Mouse (Mus musculus) megakaryocyte, embryonic 14.5 days (primary cell): ENCODE data around the gene Opalin. TPM values are rescaled to one million over a fixed set of nuclear protein-coding genes. Genes with fewer than 3 reads are reported as not detected.

Experiments
- H3K27me3 ChIP-seq: replicated peaks from 2 replicates; pipeline ENCODE3; 2012; ENCODE audit warnings: inconsistent platforms
- H3K36me3 ChIP-seq: replicated peaks from 2 replicates; pipeline ENCODE3; 2012; ENCODE audit warnings: low read length, inconsistent platforms, mixed read lengths
- H3K4me1 ChIP-seq: 2 replicates; pipeline ENCODE4 v1.6.1; 2012; ENCODE audit warnings: inconsistent platforms
- H3K4me3 ChIP-seq: replicated peaks from 2 replicates; pipeline ENCODE3; 2012; ENCODE audit warnings: moderate library complexity, mild to moderate bottlenecking, inconsistent platforms
- H3K9me3 ChIP-seq: 2 replicates; pipeline ENCODE4 v1.6.1; 2012; ENCODE audit warnings: inconsistent platforms
- FLI1 ChIP-seq: IDR thresholded peaks from 2 replicates; pipeline ENCODE4 v1.6.1; 2012; ENCODE audit warnings: low read length, inconsistent platforms, mixed read lengths
- GATA1 ChIP-seq: IDR thresholded peaks from 3 replicates; pipeline ENCODE4 v1.6.1; 2012; ENCODE audit warnings: mixed read lengths, low read length, inconsistent platforms, borderline replicate concordance
- polyA plus RNA-seq: library from polyadenylated mRNA; stranded (reverse); fragments of >175 nt; gene quantifications from 2 replicates; pipeline ENCODE4 v1.2.3, GENCODE M21; 2012; ENCODE audit warnings: low replicate concordance; ENCODE audit not compliant: insufficient read depth

Opalin gene
- polyA plus RNA-seq = not detected in 2 replicates

GRCm38 (mm10) chr19:41076906-41077305, at the start of gene Opalin:
Gene Opalin, minus strand, starts transcription at chr19:41077113.
- H3K4me3 ChIP-seq = no peak within 1 kb of the TSS
- no peaks in the 10 kb centered on the region for H3K36me3 ChIP-seq
- H3K27me3 ChIP-seq = peaks cover 7% of the 10 kb centered on the region
- H3K4me1 ChIP-seq = peaks cover 16% of the 10 kb centered on the region
- TF ChIP-seq GATA1 (no peak), FLI1 (no peak)
- no peaks in the 10 kb centered on the region for H3K9me3 ChIP-seq

DNA sequence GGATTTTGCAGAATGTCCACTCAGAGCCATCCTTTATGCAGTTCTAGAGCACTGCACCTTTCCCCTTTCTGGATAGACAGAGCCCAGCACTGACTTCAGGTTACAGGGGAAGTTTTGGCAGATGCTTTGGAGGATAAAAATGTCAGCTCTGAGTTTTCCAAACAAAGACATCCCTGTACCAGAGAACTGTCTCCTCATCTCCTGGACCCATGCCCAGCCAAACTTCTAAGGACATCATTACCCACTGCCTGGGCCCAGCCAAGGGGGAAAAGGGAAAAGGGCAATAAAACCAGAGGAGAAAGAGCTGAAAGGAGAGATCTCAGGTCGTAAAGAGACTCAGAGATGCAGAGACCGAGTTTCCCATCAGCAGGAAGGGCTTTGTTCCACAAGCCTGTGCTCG, 46.1 kb upstream of the Opalin start:
- H3K27me3 ChIP-seq = peaks cover 65% of the 10 kb centered on the region
- no peaks in the 10 kb centered on the region for H3K4me1 ChIP-seq
- no peaks in the 10 kb centered on the region for H3K36me3 ChIP-seq
- no peaks in the 10 kb centered on the region for H3K9me3 ChIP-seq
- H3K4me3 ChIP-seq = no peak overlapping the region
- no peak for TF ChIP-seq GATA1
- TF ChIP-seq FLI1 = no peak

DNA sequence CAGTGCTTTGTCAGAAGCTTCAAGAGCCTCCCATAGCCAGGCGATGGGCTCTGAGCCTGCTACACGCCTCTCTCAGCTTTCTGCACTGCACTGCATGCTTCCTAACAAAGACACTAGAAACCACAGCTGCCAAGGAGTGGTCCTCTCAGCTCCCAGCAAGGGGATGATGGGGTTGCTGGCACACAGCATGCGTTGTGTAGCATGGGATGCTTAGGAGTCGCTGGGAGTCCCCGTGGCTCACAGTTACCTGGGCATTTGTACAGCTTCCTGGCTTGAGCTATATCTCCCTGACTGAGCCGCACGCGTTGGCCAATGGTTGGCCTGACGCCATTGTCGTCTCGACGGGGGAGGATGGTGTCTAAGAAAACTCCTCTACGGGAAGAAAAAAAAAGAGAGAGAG, 43.0 kb upstream of the Opalin start:
- TF ChIP-seq FLI1 (no peak), GATA1 (no peak)
- Histone ChIP-seq H3K27me3 (peaks cover 76% of the 10 kb centered on the region), H3K4me3 (no peak overlapping the region), H3K9me3 (no peaks in the 10 kb centered on the region), H3K4me1 (no peaks in the 10 kb centered on the region), H3K36me3 (no peaks in the 10 kb centered on the region)

GRCm38 (mm10) chr19:41118346-41118745, 41.4 kb upstream of the Opalin start:
- peaks cover 6% of the 10 kb centered on the region for H3K4me1 ChIP-seq
- H3K27me3 ChIP-seq = peaks cover 78% of the 10 kb centered on the region
- no peaks in the 10 kb centered on the region for H3K36me3 ChIP-seq
- no peaks in the 10 kb centered on the region for H3K9me3 ChIP-seq
- TF ChIP-seq FLI1 = no peak
- no peak for TF ChIP-seq GATA1
- no peak overlapping the region for H3K4me3 ChIP-seq

GRCm38 (mm10) chr19:41117334-41117733, 40.4 kb upstream of the Opalin start:
- Histone ChIP-seq H3K4me3 (no peak overlapping the region), H3K36me3 (no peaks in the 10 kb centered on the region), H3K9me3 (no peaks in the 10 kb centered on the region), H3K27me3 (peaks cover 74% of the 10 kb centered on the region), H3K4me1 (peaks cover 16% of the 10 kb centered on the region)
- TF ChIP-seq GATA1 (no peak), FLI1 (no peak)

GRCm38 (mm10) chr19:41114611-41115010, 37.7 kb upstream of the Opalin start:
- H3K4me3 ChIP-seq = no peak overlapping the region
- no peak for TF ChIP-seq FLI1
- no peak for TF ChIP-seq GATA1
- peaks cover 29% of the 10 kb centered on the region for H3K4me1 ChIP-seq
- no peaks in the 10 kb centered on the region for H3K9me3 ChIP-seq
- peaks cover 70% of the 10 kb centered on the region for H3K27me3 ChIP-seq
- no peaks in the 10 kb centered on the region for H3K36me3 ChIP-seq

DNA sequence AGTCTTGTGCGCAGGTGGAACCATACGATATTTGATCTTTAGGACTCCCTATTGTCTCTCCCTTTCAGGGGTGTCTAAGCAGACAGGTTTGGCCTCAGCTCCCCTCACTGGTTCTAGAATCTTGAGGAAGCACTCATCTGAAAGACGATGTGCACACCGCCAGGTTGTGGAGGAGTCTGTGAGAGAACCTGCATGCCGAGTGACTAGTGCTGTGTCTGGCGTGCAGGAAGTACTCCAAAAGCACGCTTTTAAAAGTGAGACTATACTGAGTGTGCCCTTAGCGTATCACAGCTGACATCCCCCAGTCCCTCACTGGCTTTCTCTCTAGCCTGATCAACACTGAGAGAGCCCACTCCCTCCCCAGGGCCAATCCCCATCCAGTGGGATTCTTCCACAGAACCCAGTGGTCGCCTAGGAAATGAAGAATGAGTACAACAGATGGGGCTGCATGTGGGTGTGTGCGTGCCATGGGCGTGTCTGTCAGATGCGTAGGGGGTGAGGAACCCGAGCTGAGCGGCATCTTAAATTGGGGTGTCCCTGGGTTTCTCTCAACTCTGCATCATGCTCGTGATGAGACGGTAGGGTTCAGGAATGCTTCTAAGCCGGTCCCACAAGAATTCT, 37.1 kb upstream of the Opalin start:
- Histone ChIP-seq H3K4me3 (no peak overlapping the region), H3K9me3 (no peaks in the 10 kb centered on the region), H3K4me1 (peaks cover 32% of the 10 kb centered on the region), H3K27me3 (peaks cover 68% of the 10 kb centered on the region), H3K36me3 (no peaks in the 10 kb centered on the region)
- TF ChIP-seq FLI1 (no peak), GATA1 (no peak)

DNA sequence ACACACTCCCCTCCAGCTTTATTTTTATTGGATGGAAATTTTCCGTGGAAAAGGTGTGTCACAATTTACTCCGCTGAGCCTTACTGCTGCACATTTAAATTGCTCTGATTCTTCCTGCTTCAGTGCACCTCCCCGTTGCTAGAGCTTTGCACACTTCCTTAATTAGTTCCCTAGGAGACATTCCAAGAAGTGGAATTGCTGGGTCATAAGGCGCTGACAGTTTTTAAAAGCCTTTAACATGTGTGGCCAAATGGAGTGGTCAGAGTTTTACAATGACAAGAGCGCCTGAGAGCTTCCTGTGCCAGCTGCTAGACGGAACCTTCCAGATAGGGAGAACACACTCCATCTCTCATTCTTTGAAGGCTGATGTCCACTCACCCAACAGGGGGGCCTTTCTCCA, 35.7 kb upstream of the Opalin start:
- no peak overlapping the region for H3K4me3 ChIP-seq
- H3K36me3 ChIP-seq = no peaks in the 10 kb centered on the region
- H3K27me3 ChIP-seq = peaks cover 64% of the 10 kb centered on the region
- no peaks in the 10 kb centered on the region for H3K9me3 ChIP-seq
- TF ChIP-seq GATA1 = no peak
- TF ChIP-seq FLI1 = no peak
- peaks cover 32% of the 10 kb centered on the region for H3K4me1 ChIP-seq

- Histone ChIP-seq H3K4me1 (peaks cover 48% of the 10 kb centered on the region), H3K36me3 (no peaks in the 10 kb centered on the region), H3K4me3 (no peak overlapping the region), H3K9me3 (no peaks in the 10 kb centered on the region), H3K27me3 (peaks cover 67% of the 10 kb centered on the region)
- no peak for TF ChIP-seq GATA1
These were observed 33.1 kb upstream of the Opalin start for GRCm38 (mm10) chr19:41109991-41110390.

DNA sequence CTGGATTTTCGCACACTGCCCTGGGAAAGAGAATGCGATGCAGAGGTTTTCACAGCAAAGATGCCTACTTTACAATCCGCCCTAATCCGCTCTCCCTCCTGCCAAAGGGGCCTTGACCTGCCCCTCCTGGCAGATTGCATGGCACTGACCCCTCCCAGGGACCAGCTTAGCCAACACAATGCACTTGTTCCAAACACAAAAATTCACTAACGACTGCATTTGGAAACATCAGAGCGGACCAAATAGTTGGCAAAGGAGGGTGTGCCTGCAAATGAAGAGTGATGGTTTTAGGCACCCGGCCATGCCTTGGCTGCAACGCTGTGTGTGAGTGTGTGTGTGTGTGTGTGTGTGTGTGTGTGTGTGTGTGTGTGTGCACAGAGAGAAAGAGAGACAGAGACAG, 32.6 kb upstream of the Opalin start:
- peaks cover 63% of the 10 kb centered on the region for H3K27me3 ChIP-seq
- no peaks in the 10 kb centered on the region for H3K36me3 ChIP-seq
- H3K4me3 ChIP-seq = no peak overlapping the region
- H3K4me1 ChIP-seq = peaks cover 49% of the 10 kb centered on the region
- no peak for TF ChIP-seq FLI1
- TF ChIP-seq GATA1 = no peak
- H3K9me3 ChIP-seq = no peaks in the 10 kb centered on the region
